Mouse (Mus musculus) limb, embryonic 15.5 days (tissue): ENCODE data around the gene Ppfia4. TPM values are rescaled to one million over a fixed set of nuclear protein-coding genes. Genes with fewer than 3 reads are reported as not detected.

ENCODE experiments used
- polyA plus RNA-seq: library from polyadenylated mRNA; unstranded; fragments of >200 nt; fragmentation: Nextera tagmentation; extraction: Ambion mirVana; gene quantifications from 2 replicates; pipeline ENCODE4 v1.2.1, GENCODE M21; 2015

Gene Ppfia4
- polyA plus RNA-seq, 1 experiment from 2014 or later, result 7.5 TPM

Other genes starting within 250 kb of the Ppfia4 start
- gene Chit1, start 221.7 kb downstream of the Ppfia4 start, polyA plus RNA-seq, result 0.50 and 0.59 TPM in 2 replicates
- 9.8 and 13.6 TPM in 2 replicates for gene Chil1, start 150.8 kb downstream of the Ppfia4 start, polyA plus RNA-seq
- 55.8 and 102 TPM in 2 replicates for gene Mybph, start 139.5 kb downstream of the Ppfia4 start, polyA plus RNA-seq
- 1.8 and 2.0 TPM in 2 replicates for gene Adora1, start 97.5 kb downstream of the Ppfia4 start, polyA plus RNA-seq
- 117 and 227 TPM in 2 replicates for gene Myog, start 42.9 kb downstream of the Ppfia4 start, polyA plus RNA-seq
- 80.2 and 80.3 TPM in 2 replicates for gene Tmem183a, start 29.1 kb upstream of the Ppfia4 start, polyA plus RNA-seq
- gene 4933406M09Rik, start 53.0 kb upstream of the Ppfia4 start, polyA plus RNA-seq, result not detected in 2 replicates
- 38.8 and 44.2 TPM in 2 replicates for gene Cyb5r1, start 72.6 kb upstream of the Ppfia4 start, polyA plus RNA-seq
- 102 and 109 TPM in 2 replicates for gene Adipor1, start 82.5 kb upstream of the Ppfia4 start, polyA plus RNA-seq
- gene Klhl12, start 122.6 kb upstream of the Ppfia4 start, polyA plus RNA-seq, result 22.1 and 25.9 TPM in 2 replicates
- 43.6 and 47.8 TPM in 2 replicates for gene Rabif, start 161.7 kb upstream of the Ppfia4 start, polyA plus RNA-seq
- gene Mgat4e, start 216.8 kb upstream of the Ppfia4 start, polyA plus RNA-seq, result 0.10 TPM in 1 of 2 replicates, not detected in the other
- gene Kdm5b, start 227.2 kb upstream of the Ppfia4 start, polyA plus RNA-seq, result 63.9 and 80.8 TPM in 2 replicates